27 mouse cellular contexts compared by ENCODE assay signal in genomic region chr6:83722526-83722925, GRCm38 (mm10). TPM values are rescaled to one million over a fixed set of nuclear protein-coding genes. Genes with fewer than 3 reads are reported as not detected.
"Had no signal": no experiment of that assay in that cellular context is flagged by ENCODE, and none has a peak within 500 bp of the region (broad histone marks: within the 10 kb centered on the region; RNA-seq: fewer than 3 reads in every experiment).

No protein-coding gene starts in this region.

- DNase-seq: lung, adult 18-20 months; lung, embryonic 14.5 days; lung, postnatal 10 days; lung, postnatal 4 days; right cerebral cortex, adult 18-20 months; right cerebral cortex, postnatal 25 days; right cerebral cortex, postnatal 4 days; spleen, adult 18-20 months; thymus, adult 18-20 months; thymus, postnatal 25 days; thymus, postnatal 4 days had no signal

- H3K36me3 ChIP-seq: liver, embryonic 12.5 days; midbrain, embryonic 10.5 days; midbrain, embryonic 13.5 days; midbrain, embryonic 15.5 days; neural tube, embryonic 13.5 days; neural tube, embryonic 15.5 days had no signal

- ATAC-seq: liver, embryonic 12.5 days; midbrain, embryonic 13.5 days; midbrain, embryonic 15.5 days had no signal

- H3K4me1 ChIP-seq: liver, embryonic 12.5 days; midbrain, embryonic 10.5 days; midbrain, embryonic 13.5 days; midbrain, embryonic 15.5 days; neural tube, embryonic 13.5 days; neural tube, embryonic 15.5 days had no signal

- H3K9ac ChIP-seq: liver, embryonic 12.5 days; liver, embryonic 14.5 days; lung, embryonic 14.5 days; midbrain, embryonic 13.5 days; midbrain, embryonic 15.5 days; neural tube, embryonic 13.5 days; neural tube, embryonic 15.5 days had no signal

- H3K9me3 ChIP-seq: liver, embryonic 12.5 days; midbrain, embryonic 10.5 days; midbrain, embryonic 13.5 days; midbrain, embryonic 15.5 days; neural tube, embryonic 13.5 days; neural tube, embryonic 15.5 days had no signal

- H3K27ac ChIP-seq: liver, embryonic 12.5 days; liver, embryonic 14.5 days; midbrain, embryonic 10.5 days; midbrain, embryonic 13.5 days; midbrain, embryonic 15.5 days; neural tube, embryonic 13.5 days; neural tube, embryonic 15.5 days had no signal

- H3K4me2 ChIP-seq: liver, embryonic 12.5 days; lung, embryonic 14.5 days; midbrain, embryonic 13.5 days; midbrain, embryonic 15.5 days; neural tube, embryonic 13.5 days; neural tube, embryonic 15.5 days had no signal

- H3K4me3 ChIP-seq: liver, embryonic 12.5 days; midbrain, embryonic 10.5 days; midbrain, embryonic 13.5 days; midbrain, embryonic 15.5 days; myocyte; neural tube, embryonic 13.5 days; neural tube, embryonic 15.5 days had no signal

RNA-seq across cellular contexts. Expression of gene Vax2, which starts 11.5 kb away (rescaled TPM):
- total RNA-seq: megakaryocyte-erythroid progenitor cell, adult 5-6 weeks had no signal
- polyA plus RNA-seq: liver, embryonic 12.5 days; liver, embryonic 14.5 days; liver, embryonic 16.5 days; lung, embryonic 14.5 days; lung, embryonic 16.5 days; neural tube, embryonic 11.5 days; neural tube, embryonic 15.5 days; small intestine, adult 2 months; stomach, embryonic 14.5 days; stomach, embryonic 16.5 days; urinary bladder, adult 2 months had no signal

RNA-seq across cellular contexts. Expression of gene Atp6v1b1, which starts 20.3 kb away (rescaled TPM):
- total RNA-seq: megakaryocyte-erythroid progenitor cell, adult 5-6 weeks had no signal
- polyA plus RNA-seq: liver, embryonic 12.5 days; liver, embryonic 16.5 days; lung, embryonic 14.5 days; midbrain, embryonic 10.5 days; midbrain, embryonic 13.5 days; midbrain, embryonic 15.5 days; myocyte; neural tube, embryonic 11.5 days; neural tube, embryonic 13.5 days; neural tube, embryonic 15.5 days; small intestine, adult 2 months; stomach, embryonic 16.5 days; urinary bladder, adult 2 months had no signal

RNA-seq across cellular contexts. Expression of gene Ankrd53, which starts 39.9 kb away (rescaled TPM):
- total RNA-seq: megakaryocyte-erythroid progenitor cell, adult 5-6 weeks had no signal
- polyA plus RNA-seq: liver, embryonic 12.5 days; liver, embryonic 16.5 days; lung, embryonic 16.5 days; midbrain, embryonic 10.5 days; neural tube, embryonic 11.5 days; neural tube, embryonic 13.5 days; small intestine, adult 2 months; stomach, embryonic 14.5 days; stomach, embryonic 16.5 days; urinary bladder, adult 2 months had no signal

RNA-seq across cellular contexts. Expression of gene Cd207, which starts 44.9 kb away (rescaled TPM):
- total RNA-seq: megakaryocyte-erythroid progenitor cell, adult 5-6 weeks had no signal
- polyA plus RNA-seq: lung, embryonic 14.5 days; lung, embryonic 16.5 days; midbrain, embryonic 10.5 days; midbrain, embryonic 13.5 days; midbrain, embryonic 15.5 days; myocyte; neural tube, embryonic 11.5 days; neural tube, embryonic 13.5 days; neural tube, embryonic 15.5 days; small intestine, adult 2 months; stomach, embryonic 14.5 days; urinary bladder, adult 2 months had no signal
